Mouse (Mus musculus): ENCODE results near the gene Ppp4r1. TPM values are rescaled to one million over a fixed set of nuclear protein-coding genes. Genes with fewer than 3 reads are reported as not detected.
A peak's percentile ranks its signal among the peaks of the same experiment; 100 is the strongest.

Ppp4r1 gene
- 14.2 and 15.3 TPM in 2 replicates for polyA plus RNA-seq (2015; fragmentation: Nextera tagmentation; extraction: Ambion mirVana)

GRCm38 (mm10) chr17:65782551-65783141 lies at the start of gene Ppp4r1:
Ppp4r1 (plus strand) TSS chr17:65782573.
- WGBS = under 1% methylated on average over 77 of the region's 81 CpGs
- H3K9me3 ChIP-seq (ENCODE audit: control insufficient read depth, low read length) = no peaks in the 10 kb centered on the region
- H3K4me2 ChIP-seq (replicated peaks; ENCODE audit: low read depth) = peak within 1 kb of the TSS; percentile 86
- H3K27me3 ChIP-seq (ENCODE audit: control insufficient read depth, insufficient read depth, low read length) = no peaks in the 10 kb centered on the region
- peak; percentile 42; the same call in 1 of the 2 replicates for TF ChIP-seq CTCF (IDR thresholded peaks at IDR 0.05; ENCODE audit: low read depth)
- no peak for TF ChIP-seq EP300 (optimal IDR thresholded peaks at IDR 0.05)
- peak; percentile 88 for ATAC-seq (ENCODE audit: low FRiP score, low TSS enrichment)
- H3K4me3 ChIP-seq (ENCODE audit: low read depth, low read length) = peak within 1 kb of the TSS; percentile 91
- no peaks in the 10 kb centered on the region for H3K36me3 ChIP-seq (ENCODE audit: control insufficient read depth, insufficient read depth, low read length)
- no peaks in the 10 kb centered on the region for H3K4me1 ChIP-seq (replicated peaks; ENCODE audit: control insufficient read depth, insufficient read depth)
- peak within 1 kb of the TSS; percentile 99 for H3K9ac ChIP-seq (ENCODE audit: low read length)
- peak; percentile 88 for DNase-seq (ENCODE audit: low spot score)
- peak within 1 kb of the TSS; percentile 98 for H3K27ac ChIP-seq (replicated peaks)

GRCm38 (mm10) chr17:65732666-65733065 lies 49.7 kb upstream of the Ppp4r1 start:
- Histone ChIP-seq H3K36me3 (ENCODE audit: control insufficient read depth, insufficient read depth, low read length) (no peaks in the 10 kb centered on the region), H3K4me3 (ENCODE audit: low read depth, low read length) (no peak overlapping the region), H3K9me3 (ENCODE audit: control insufficient read depth, low read length) (no peaks in the 10 kb centered on the region), H3K27me3 (ENCODE audit: control insufficient read depth, insufficient read depth, low read length) (no peaks in the 10 kb centered on the region), H3K9ac (ENCODE audit: low read length) (no peak overlapping the region), H3K4me2 (replicated peaks; ENCODE audit: low read depth) (no peak overlapping the region), H3K27ac (replicated peaks) (no peak overlapping the region), H3K4me1 (replicated peaks; ENCODE audit: control insufficient read depth, insufficient read depth) (no peaks in the 10 kb centered on the region)
- TF ChIP-seq EP300 (optimal IDR thresholded peaks at IDR 0.05) = no peak
- no peak for TF ChIP-seq CTCF (IDR thresholded peaks at IDR 0.05; ENCODE audit: low read depth)
- no peak for DNase-seq (ENCODE audit: low spot score)
- no peak for ATAC-seq (ENCODE audit: low FRiP score, low TSS enrichment)
- WGBS = 81% methylated on average over 4 of the region's 4 CpGs

GRCm38 (mm10) chr17:65735088-65735487 lies 47.3 kb upstream of the Ppp4r1 start:
- Histone ChIP-seq H3K9ac (ENCODE audit: low read length) (no peak overlapping the region), H3K36me3 (ENCODE audit: control insufficient read depth, insufficient read depth, low read length) (no peaks in the 10 kb centered on the region), H3K27ac (replicated peaks) (no peak overlapping the region), H3K4me1 (replicated peaks; ENCODE audit: control insufficient read depth, insufficient read depth) (no peaks in the 10 kb centered on the region), H3K27me3 (ENCODE audit: control insufficient read depth, insufficient read depth, low read length) (no peaks in the 10 kb centered on the region), H3K9me3 (ENCODE audit: control insufficient read depth, low read length) (no peaks in the 10 kb centered on the region), H3K4me2 (replicated peaks; ENCODE audit: low read depth) (no peak overlapping the region), H3K4me3 (ENCODE audit: low read depth, low read length) (no peak overlapping the region)
- DNase-seq (ENCODE audit: low spot score) (no peak), ATAC-seq (ENCODE audit: low FRiP score, low TSS enrichment) (no peak)
- TF ChIP-seq EP300 (optimal IDR thresholded peaks at IDR 0.05) (no peak), CTCF (IDR thresholded peaks at IDR 0.05; ENCODE audit: low read depth) (no peak)
- WGBS = 88% methylated on average over 2 of the region's 2 CpGs

GRCm38 (mm10) chr17:65737175-65737574 lies 45.2 kb upstream of the Ppp4r1 start:
- H3K36me3 ChIP-seq (ENCODE audit: control insufficient read depth, insufficient read depth, low read length) = no peaks in the 10 kb centered on the region
- no peak overlapping the region for H3K27ac ChIP-seq (replicated peaks)
- H3K27me3 ChIP-seq (ENCODE audit: control insufficient read depth, insufficient read depth, low read length) = no peaks in the 10 kb centered on the region
- TF ChIP-seq EP300 (optimal IDR thresholded peaks at IDR 0.05) = no peak
- no peak for TF ChIP-seq CTCF (IDR thresholded peaks at IDR 0.05; ENCODE audit: low read depth)
- H3K9ac ChIP-seq (ENCODE audit: low read length) = no peak overlapping the region
- ATAC-seq (ENCODE audit: low FRiP score, low TSS enrichment) (no peak), DNase-seq (ENCODE audit: low spot score) (no peak)
- H3K4me3 ChIP-seq (ENCODE audit: low read depth, low read length) = no peak overlapping the region
- WGBS = 76% methylated on average over 5 of the region's 5 CpGs
- no peaks in the 10 kb centered on the region for H3K4me1 ChIP-seq (replicated peaks; ENCODE audit: control insufficient read depth, insufficient read depth)
- no peaks in the 10 kb centered on the region for H3K9me3 ChIP-seq (ENCODE audit: control insufficient read depth, low read length)
- no peak overlapping the region for H3K4me2 ChIP-seq (replicated peaks; ENCODE audit: low read depth)

GRCm38 (mm10) chr17:65737622-65738021 lies 44.8 kb upstream of the Ppp4r1 start:
- no peak overlapping the region for H3K27ac ChIP-seq (replicated peaks)
- peak; percentile 23 for DNase-seq (ENCODE audit: low spot score)
- no peak for TF ChIP-seq EP300 (optimal IDR thresholded peaks at IDR 0.05)
- no peak for TF ChIP-seq CTCF (IDR thresholded peaks at IDR 0.05; ENCODE audit: low read depth)

GRCm38 (mm10) chr17:65739874-65740725 lies 42.3 kb upstream of the Ppp4r1 start:
- no peaks in the 10 kb centered on the region for H3K27me3 ChIP-seq (ENCODE audit: control insufficient read depth, insufficient read depth, low read length)
- H3K4me1 ChIP-seq (replicated peaks; ENCODE audit: control insufficient read depth, insufficient read depth) = no peaks in the 10 kb centered on the region
- no peak overlapping the region for H3K27ac ChIP-seq (replicated peaks)
- H3K4me3 ChIP-seq (ENCODE audit: low read depth, low read length) = no peak overlapping the region
- 77% methylated on average over 15 of the region's 15 CpGs for WGBS
- no peaks in the 10 kb centered on the region for H3K9me3 ChIP-seq (ENCODE audit: control insufficient read depth, low read length)
- DNase-seq (ENCODE audit: low spot score) = no peak
- no peak overlapping the region for H3K9ac ChIP-seq (ENCODE audit: low read length)
- TF ChIP-seq EP300 (optimal IDR thresholded peaks at IDR 0.05) (no peak), CTCF (IDR thresholded peaks at IDR 0.05; ENCODE audit: low read depth) (no peak)
- no peaks in the 10 kb centered on the region for H3K36me3 ChIP-seq (ENCODE audit: control insufficient read depth, insufficient read depth, low read length)
- H3K4me2 ChIP-seq (replicated peaks; ENCODE audit: low read depth) = no peak overlapping the region
- peak; percentile 21; the same call in 1 of the 2 replicates for ATAC-seq (ENCODE audit: low FRiP score, low TSS enrichment)

More at GRCm38 (mm10) chr17:65737622-65738021, 44.8 kb upstream of the Ppp4r1 start:
- Histone ChIP-seq H3K9me3 (ENCODE audit: control insufficient read depth, low read length) (no peaks in the 10 kb centered on the region), H3K36me3 (ENCODE audit: control insufficient read depth, insufficient read depth, low read length) (no peaks in the 10 kb centered on the region), H3K4me2 (replicated peaks; ENCODE audit: low read depth) (no peak overlapping the region), H3K27me3 (ENCODE audit: control insufficient read depth, insufficient read depth, low read length) (no peaks in the 10 kb centered on the region), H3K9ac (ENCODE audit: low read length) (no peak overlapping the region), H3K4me3 (ENCODE audit: low read depth, low read length) (no peak overlapping the region), H3K4me1 (replicated peaks; ENCODE audit: control insufficient read depth, insufficient read depth) (no peaks in the 10 kb centered on the region)
- peak; percentile 74 for ATAC-seq (ENCODE audit: low FRiP score, low TSS enrichment)
- 81% methylated on average over 6 of the region's 6 CpGs for WGBS

All from stomach, postnatal 0 days (tissue).